Mouse (Mus musculus): ENCODE data around the gene Rbfox1.

GRCm38 (mm10) chr16:7047421-7047820 lies 1162.3 kb downstream of the Rbfox1 start:
- TF ChIP-seq CTCF (IDR thresholded peaks at IDR 0.05; ENCODE audit: low read depth), result no peak
- no peak for TF ChIP-seq EP300 (optimal IDR thresholded peaks at IDR 0.05)
